Mouse (Mus musculus) CH12.LX (cell line): ENCODE results near the gene Rhbdl1. TPM values are rescaled to one million over a fixed set of nuclear protein-coding genes. Genes with fewer than 3 reads are reported as not detected.

Experiments
- DNase-seq: peaks from one replicate; pipeline ENCODE4 v3.0.0-alpha.2; 2013; ENCODE audit errors: extremely low read depth
- H3K27ac ChIP-seq: 2 replicates; pipeline ENCODE4 v1.5.1; 2012; ENCODE audit warnings: low read depth, mild to moderate bottlenecking, control low read depth, moderate library complexity; ENCODE audit not compliant: insufficient read depth
- H3K27me3 ChIP-seq: replicated peaks from 2 replicates; pipeline ENCODE3; 2012; ENCODE audit warnings: inconsistent platforms
- H3K36me3 ChIP-seq, 2 experiments: replicated peaks in 1 of 2; 2 replicates each; pipeline versions ENCODE3 to v1.6.1; 2012; ENCODE audit warnings: inconsistent platforms in 1 of 2, low read length in 1 of 2, mild to moderate bottlenecking in 1 of 2, mixed read lengths in 1 of 2, moderate library complexity in 1 of 2; ENCODE audit not compliant: control insufficient read depth in 1 of 2, insufficient read depth in 1 of 2
- H3K4me1 ChIP-seq, 2 experiments: 2 replicates each; pipeline ENCODE4 v1.6.1; 2012; ENCODE audit warnings: inconsistent platforms in 1 of 2, moderate library complexity in 1 of 2; ENCODE audit not compliant: insufficient read depth in 2 of 2, control insufficient read depth in 1 of 2
- H3K4me2 ChIP-seq: 2 replicates; pipeline ENCODE4 v1.6.1; 2012; ENCODE audit warnings: low read depth, mild to moderate bottlenecking, control low read depth; ENCODE audit not compliant: poor library complexity, insufficient read depth, severe bottlenecking
- H3K4me3 ChIP-seq, 3 experiments: fragments of 150-350 bp in 1 of 3; sonication (generic) in 1 of 3; replicated peaks in 1 of 3; 2 replicates each; pipeline versions ENCODE3 to v1.5.1; 2011 to 2012; ENCODE audit warnings: low read depth in 2 of 3, low read length in 2 of 3, mild to moderate bottlenecking in 2 of 3, moderate library complexity in 2 of 3, control low read depth in 1 of 3, improper control_type of control experiment in 1 of 3, inconsistent platforms in 1 of 3, mixed read lengths in 1 of 3; ENCODE audit not compliant: poor library complexity in 1 of 3
- H3K79me2 ChIP-seq: replicated peaks from 2 replicates; pipeline ENCODE4 v1.6.1; 2012; ENCODE audit warnings: mild to moderate bottlenecking, moderate library complexity; ENCODE audit not compliant: control insufficient read depth, poor library complexity, insufficient read depth, severe bottlenecking; ENCODE audit errors: extremely low read depth
- H3K9ac ChIP-seq: 2 replicates; pipeline ENCODE4 v1.6.1; 2012; ENCODE audit warnings: low read depth, mild to moderate bottlenecking, control low read depth, moderate library complexity; ENCODE audit not compliant: insufficient read depth
- H3K9me3 ChIP-seq: replicated peaks from 2 replicates; pipeline ENCODE3; 2012; ENCODE audit warnings: low read length, inconsistent platforms, mixed read lengths
- BHLHE40 ChIP-seq: IDR thresholded peaks from 2 replicates; pipeline ENCODE4 v1.6.1; 2011; ENCODE audit warnings: mild to moderate bottlenecking, low read depth, low read length, improper control_type of control experiment
- CHD1 ChIP-seq: IDR thresholded peaks from 2 replicates; pipeline ENCODE4 v1.6.1; 2012; ENCODE audit warnings: low read depth, low read length, improper control_type of control experiment, inconsistent platforms
- E2F4 ChIP-seq: IDR thresholded peaks from 2 replicates; pipeline ENCODE4 v1.6.1; 2011; ENCODE audit warnings: low read depth, low read length, improper control_type of control experiment; ENCODE audit not compliant: insufficient replicate concordance
- EP300 ChIP-seq: IDR thresholded peaks from 2 replicates; pipeline ENCODE4 v1.6.1; 2011; ENCODE audit warnings: low read length, improper control_type of control experiment
- ETS1 ChIP-seq: conservative IDR thresholded peaks from 2 replicates; pipeline ENCODE4 v1.6.1; 2012; ENCODE audit warnings: low read depth, mild to moderate bottlenecking, inconsistent platforms, low read length, improper control_type of control experiment, moderate library complexity
- HCFC1 ChIP-seq: IDR thresholded peaks from 2 replicates; pipeline ENCODE4 v1.6.1; 2012; ENCODE audit warnings: low read depth, mild to moderate bottlenecking, inconsistent platforms, low read length, improper control_type of control experiment
- IRF4 ChIP-seq: IDR thresholded peaks from 2 replicates; pipeline ENCODE4 v1.6.1; 2014; ENCODE audit warnings: low read depth, mild to moderate bottlenecking, inconsistent platforms, low read length, improper control_type of control experiment
- MAZ ChIP-seq: IDR thresholded peaks from 2 replicates; pipeline ENCODE4 v1.6.1; 2012; ENCODE audit warnings: low read depth, mild to moderate bottlenecking, inconsistent platforms, low read length, improper control_type of control experiment, moderate library complexity
- MYC ChIP-seq: IDR thresholded peaks from 2 replicates; pipeline ENCODE4 v1.6.1; 2011; ENCODE audit warnings: low read depth, mild to moderate bottlenecking, improper control_type of control experiment, low read length
- NRF1 ChIP-seq: IDR thresholded peaks from 2 replicates; pipeline ENCODE4 v1.6.1; 2014; ENCODE audit warnings: low read depth, mild to moderate bottlenecking, inconsistent platforms, low read length, improper control_type of control experiment, moderate library complexity
- PAX5 ChIP-seq: IDR thresholded peaks from 2 replicates; pipeline ENCODE4 v1.6.1; 2012; ENCODE audit warnings: low read length, inconsistent platforms, mixed read lengths
- POLR2A ChIP-seq: IDR thresholded peaks from 2 replicates; pipeline ENCODE4 v1.6.1; 2011; ENCODE audit warnings: low read depth, mild to moderate bottlenecking, improper control_type of control experiment, low read length
- POLR2AphosphoS2 ChIP-seq: IDR thresholded peaks from 2 replicates; pipeline ENCODE4 v1.6.1; 2011; ENCODE audit warnings: low read depth, low read length, improper control_type of control experiment
- RAD21 ChIP-seq: IDR thresholded peaks from 2 replicates; pipeline ENCODE4 v1.6.1; 2011; ENCODE audit warnings: low read depth, mild to moderate bottlenecking, low read length, improper control_type of control experiment, moderate library complexity
- RCOR1 ChIP-seq: conservative IDR thresholded peaks from 2 replicates; pipeline ENCODE4 v1.6.1; 2012; ENCODE audit warnings: low read depth, mild to moderate bottlenecking, inconsistent platforms, low read length, improper control_type of control experiment
- TBP ChIP-seq: conservative IDR thresholded peaks from 2 replicates; pipeline ENCODE4 v1.6.1; 2011; ENCODE audit warnings: low read depth, low read length, improper control_type of control experiment
- ZC3H11A ChIP-seq: IDR thresholded peaks from 2 replicates; pipeline ENCODE4 v1.6.1; 2012; ENCODE audit warnings: low read depth, mild to moderate bottlenecking, inconsistent platforms, low read length, improper control_type of control experiment
- ZKSCAN1 ChIP-seq: IDR thresholded peaks from 2 replicates; pipeline ENCODE4 v1.6.1; 2012; ENCODE audit warnings: low read depth, inconsistent platforms, low read length, improper control_type of control experiment, borderline replicate concordance
- ZMIZ1 ChIP-seq: IDR thresholded peaks from 2 replicates; pipeline ENCODE4 v1.6.1; 2012; ENCODE audit warnings: low read depth, mild to moderate bottlenecking, inconsistent platforms, low read length, improper control_type of control experiment
- ZNF384 ChIP-seq: IDR thresholded peaks from 2 replicates; pipeline ENCODE4 v1.6.1; 2012; ENCODE audit warnings: low read depth, low read length, improper control_type of control experiment, inconsistent platforms
- dilution Hi-C: fragments of 300-500 bp; cut with MboI; formaldehyde crosslinking; loops from 2 replicates; pipeline ENCODE4 v1.14.3; 2020; ENCODE audit warnings: low sequenced_read_pairs; ENCODE audit not compliant: extremely low pct_unique_long_range_greater_than_20kb, extremely low pct_ligation_motif_present
- in situ Hi-C: fragments of 300-500 bp; cut with MboI; formaldehyde crosslinking; loops from 3 replicates; pipeline ENCODE4 v1.14.3; 2019; ENCODE audit warnings: low sequenced_read_pairs, low pct_ligation_motif_present, low pct_unique_long_range_greater_than_20kb, mixed read lengths
- polyA plus RNA-seq: library from polyadenylated mRNA; unstranded; fragments of >175 nt; gene quantifications from 2 replicates; pipeline ENCODE4 v1.2.1, GENCODE M21; 2012; ENCODE audit warnings: low read depth; ENCODE audit not compliant: insufficient read length
- total RNA-seq, 2 experiments: library from RNA; depleted of rRNA; stranded (reverse); fragments of 300-350 nt in 1 of 2; fragments of >200 nt in 1 of 2; gene quantifications; 2 replicates each; pipeline ENCODE4 v1.2.3; 2012 to 2014

Rhbdl1 gene
- total and polyA plus RNA-seq, 3 experiments = 1.9 to 2.8 TPM; not detected in 1

DNA sequence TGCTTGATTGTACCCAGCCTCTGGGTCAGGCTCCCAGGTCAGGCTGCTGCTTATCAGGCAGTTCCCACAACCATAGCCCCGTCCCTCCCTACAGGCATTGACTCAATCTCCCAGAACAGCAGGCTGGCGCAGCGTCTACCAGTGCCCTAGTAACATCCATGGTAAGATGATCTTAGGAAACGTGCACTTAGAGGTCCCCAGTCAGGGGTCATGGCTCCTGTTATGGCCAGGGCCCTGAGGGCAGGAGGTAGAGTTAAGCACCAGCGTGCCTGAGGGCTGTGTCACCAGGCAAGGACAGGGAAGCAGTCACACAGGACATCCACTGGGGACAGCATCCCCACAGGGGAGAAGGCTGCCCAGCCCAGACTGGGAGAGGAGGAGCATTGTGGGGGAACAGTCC lies 45.2 kb upstream of the Rhbdl1 start:
- Histone ChIP-seq H3K9me3 (no peaks in the 10 kb centered on the region), H3K9ac (no peak overlapping the region), H3K79me2 (no peaks in the 10 kb centered on the region), H3K4me3 (no peak overlapping the region), H3K4me2 (no peak overlapping the region), H3K27ac (no peak overlapping the region), H3K36me3 (peaks cover 61 to 97% of the 10 kb centered on the region in 2 experiments), H3K27me3 (no peaks in the 10 kb centered on the region), H3K4me1 (peaks cover 0 to 5% of the 10 kb centered on the region in 2 experiments; a peak in 1 of 4 replicates)
- dilution Hi-C loops (no loop called here), in situ Hi-C loops (loop anchor here (5.0 kb wide), 3 partner anchors 35 to 210 kb away; partner anchors contain the start of genes Decr2 and Rab40c)
- no peak for DNase-seq
- TF ChIP-seq POLR2AphosphoS2 (0 out of 2 replicates have a peak, but pooled peaks have one; percentile 27), BHLHE40 (no peak), MAZ (no peak), E2F4 (no peak), TBP (no peak), NRF1 (no peak), ZKSCAN1 (no peak), ZC3H11A (no peak), ETS1 (no peak), MYC (no peak), ZMIZ1 (0 out of 2 replicates have a peak, but pooled peaks have one; percentile 29), RCOR1 (no peak), CHD1 (no peak), PAX5 (no peak), POLR2A (0 out of 2 replicates have a peak, but pooled peaks have one; percentile 24)

DNA sequence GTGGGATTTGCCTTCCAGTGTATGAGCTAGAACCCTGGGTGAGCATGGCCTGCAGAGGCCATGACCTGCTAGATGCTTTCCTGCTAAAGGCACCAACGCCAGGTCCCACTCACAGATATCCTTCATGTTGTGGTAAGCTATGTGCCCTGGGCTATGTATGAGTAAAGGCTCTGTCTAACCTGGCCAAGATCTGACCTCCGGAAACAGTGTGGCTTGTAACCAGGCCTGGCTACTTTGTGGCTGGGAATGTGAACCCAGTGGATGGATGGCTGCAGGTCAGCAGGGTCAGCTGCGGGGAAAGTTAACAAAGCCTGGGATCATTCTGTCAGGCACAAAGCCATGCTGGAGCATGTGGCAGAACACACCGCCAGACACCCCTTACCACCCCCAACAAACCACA lies 44.6 kb upstream of the Rhbdl1 start:
- H3K9ac ChIP-seq = no peak overlapping the region
- H3K27me3 ChIP-seq = no peaks in the 10 kb centered on the region
- peaks cover 0 to 8% of the 10 kb centered on the region in 2 experiments; a peak in 2 of 4 replicates for H3K4me1 ChIP-seq
- in situ Hi-C loops = loop anchor here (5.0 kb wide), 3 partner anchors 36 to 211 kb away; partner anchors contain the start of genes Decr2 and Rab40c
- TF ChIP-seq ZNF384 (no peak), HCFC1 (no peak), IRF4 (no peak), ETS1 (no peak), RAD21 (no peak), EP300 (no peak), PAX5 (no peak), ZMIZ1 (no peak)
- TF ChIP-seq, all 38 proteins: peak for 0
- no peak overlapping the region for H3K4me3 ChIP-seq
- no peak for DNase-seq
- dilution Hi-C loops = no loop called here
- H3K4me2 ChIP-seq = no peak overlapping the region
- no peaks in the 10 kb centered on the region for H3K79me2 ChIP-seq
- no peaks in the 10 kb centered on the region for H3K9me3 ChIP-seq
- H3K27ac ChIP-seq = no peak overlapping the region
- H3K36me3 ChIP-seq = peaks cover 60 to 97% of the 10 kb centered on the region in 2 experiments
